Mouse (Mus musculus): ENCODE data around the gene Pum2. TPM values are rescaled to one million over a fixed set of nuclear protein-coding genes. Genes with fewer than 3 reads are reported as not detected.

Pum2 gene
- total and polyA plus RNA-seq, 3 experiments = 62.9 to 140 (median 87.8) TPM

DNA sequence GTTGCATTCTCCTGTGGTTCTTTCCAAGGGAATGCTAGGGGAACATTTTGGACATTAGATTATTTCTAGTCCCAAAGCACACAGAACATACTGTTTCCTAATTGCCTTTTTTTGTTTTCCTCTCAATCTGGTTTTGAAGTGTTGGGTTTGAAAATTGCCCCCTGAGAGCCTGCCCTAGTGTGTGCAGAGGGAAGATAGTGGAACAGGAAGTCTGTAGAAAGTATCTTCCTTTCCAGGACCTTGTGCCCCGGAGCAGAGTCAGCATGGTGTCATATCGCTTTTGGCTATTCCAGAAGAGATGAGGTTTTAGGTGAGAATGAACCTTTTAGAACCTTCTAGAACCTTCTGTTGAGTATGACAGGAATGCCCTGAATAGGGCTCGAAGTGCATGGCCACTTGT lies 102.8 kb downstream of the Pum2 start (continued):
- 0 out of 2 replicates have a peak, but pooled peaks have one; percentile 39 for TF ChIP-seq MAX (IDR thresholded peaks at IDR 0.05; ENCODE audit: low read length)
- TF ChIP-seq POLR2AphosphoS5 (IDR thresholded peaks at IDR 0.05; ENCODE audit: borderline replicate concordance, low read depth, low read length) = no peak
- TF ChIP-seq HCFC1 (IDR thresholded peaks at IDR 0.05; ENCODE audit: low read depth, low read length) = no peak

DNA sequence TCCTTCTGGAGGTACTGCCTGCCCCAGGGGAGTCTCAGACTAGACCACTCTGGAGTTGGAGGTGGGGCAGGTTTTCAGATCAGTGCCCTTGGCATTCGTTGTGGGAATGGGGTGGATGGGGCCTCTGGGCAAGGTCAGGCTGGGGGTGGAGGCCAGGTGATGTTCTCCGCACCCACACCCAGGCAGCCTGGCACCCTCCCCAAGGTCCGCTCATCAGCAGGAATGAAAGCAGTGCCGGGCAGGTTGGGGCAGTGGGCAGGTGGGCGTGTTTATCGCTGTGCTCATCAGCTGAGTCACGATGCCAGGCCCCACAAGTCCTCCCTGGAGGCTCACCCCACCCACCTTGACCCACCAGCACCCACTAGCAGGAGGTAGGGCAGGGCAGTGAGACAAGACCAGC lies 104.2 kb downstream of the Pum2 start:
- H3K4me3 ChIP-seq (ENCODE audit: control insufficient read depth in 1 of 2, insufficient read depth in 1 of 2, low read depth in 2 of 2, low read length in 2 of 2) = no peak overlapping the region
- DNase-seq (ENCODE audit: low read depth, low spot score) = no peak
- H3K27ac ChIP-seq (ENCODE audit: control insufficient read depth, low read depth, low read length) = no peak overlapping the region
- peaks cover 4 to 17% of the 10 kb centered on the region in 2 experiments for H3K4me1 ChIP-seq (ENCODE audit: control insufficient read depth in 1 of 2, insufficient read depth in 2 of 2, low read length in 2 of 2)
- no peaks in the 10 kb centered on the region for H3K27me3 ChIP-seq (ENCODE audit: control insufficient read depth in 1 of 2, insufficient read depth in 2 of 2, low read length in 2 of 2)
- no peaks in the 10 kb centered on the region for H3K9me3 ChIP-seq (replicated peaks; ENCODE audit: insufficient read depth, low read length)
- TF ChIP-seq POLR2AphosphoS2 (IDR thresholded peaks at IDR 0.05; ENCODE audit: low read length) = no peak
- TF ChIP-seq SIN3A (IDR thresholded peaks at IDR 0.05; ENCODE audit: low read length) = no peak
- no peak for TF ChIP-seq GATA1 (IDR thresholded peaks at IDR 0.05; ENCODE audit: low read depth, low read length)
- no peak for TF ChIP-seq E2F4 (IDR thresholded peaks at IDR 0.05; ENCODE audit: borderline replicate concordance, low read depth, low read length)
- H3K9ac ChIP-seq (ENCODE audit: control insufficient read depth, low read depth, low read length, poor library complexity, severe bottlenecking) = no peak overlapping the region
- peaks cover 16% of the 10 kb centered on the region for H3K79me2 ChIP-seq (ENCODE audit: control insufficient read depth, insufficient read depth, low read length, poor library complexity)
- peaks cover 0 to 15% of the 10 kb centered on the region in 2 experiments; a peak in 2 of 4 replicates for H3K36me3 ChIP-seq (ENCODE audit: control insufficient read depth in 1 of 2, insufficient read depth in 2 of 2, low read length in 2 of 2)

- H3K9ac ChIP-seq (ENCODE audit: control insufficient read depth, low read depth, low read length, poor library complexity, severe bottlenecking) = no peak overlapping the region
- peaks cover 4 to 12% of the 10 kb centered on the region in 2 experiments for H3K4me1 ChIP-seq (ENCODE audit: control insufficient read depth in 1 of 2, insufficient read depth in 2 of 2, low read length in 2 of 2)
- H3K27ac ChIP-seq (ENCODE audit: control insufficient read depth, low read depth, low read length) = no peak overlapping the region
- no peaks in the 10 kb centered on the region for H3K9me3 ChIP-seq (replicated peaks; ENCODE audit: insufficient read depth, low read length)
- no peak for DNase-seq (ENCODE audit: low read depth, low spot score)
- peaks cover 0 to 10% of the 10 kb centered on the region in 2 experiments; a peak in 2 of 4 replicates for H3K36me3 ChIP-seq (ENCODE audit: control insufficient read depth in 1 of 2, insufficient read depth in 2 of 2, low read length in 2 of 2)
- TF ChIP-seq MAFK (IDR thresholded peaks at IDR 0.05; ENCODE audit: borderline replicate concordance, low read depth, low read length) (no peak), E2F4 (IDR thresholded peaks at IDR 0.05; ENCODE audit: borderline replicate concordance, low read depth, low read length) (no peak)
- no peak overlapping the region for H3K4me3 ChIP-seq (ENCODE audit: control insufficient read depth in 1 of 2, insufficient read depth in 1 of 2, low read depth in 2 of 2, low read length in 2 of 2)
- H3K27me3 ChIP-seq (ENCODE audit: control insufficient read depth in 1 of 2, insufficient read depth in 2 of 2, low read length in 2 of 2) = no peaks in the 10 kb centered on the region
- peaks cover 11% of the 10 kb centered on the region; the same call in 1 of the 2 replicates for H3K79me2 ChIP-seq (ENCODE audit: control insufficient read depth, insufficient read depth, low read length, poor library complexity)
These were observed 105.9 kb downstream of the Pum2 start for GRCm38 (mm10) chr12:8779851-8780250.

GRCm38 (mm10) chr12:8781121-8781520 lies 107.2 kb downstream of the Pum2 start:
- H3K4me1 ChIP-seq (ENCODE audit: control insufficient read depth in 1 of 2, insufficient read depth in 2 of 2, low read length in 2 of 2) = peaks cover 4 to 11% of the 10 kb centered on the region in 2 experiments
- DNase-seq (ENCODE audit: low read depth, low spot score) = no peak
- H3K36me3 ChIP-seq (ENCODE audit: control insufficient read depth in 1 of 2, insufficient read depth in 2 of 2, low read length in 2 of 2) = peaks cover 0 to 10% of the 10 kb centered on the region in 2 experiments; a peak in 2 of 4 replicates
- H3K9me3 ChIP-seq (replicated peaks; ENCODE audit: insufficient read depth, low read length) = no peaks in the 10 kb centered on the region
- no peak overlapping the region for H3K4me3 ChIP-seq (ENCODE audit: control insufficient read depth in 1 of 2, insufficient read depth in 1 of 2, low read depth in 2 of 2, low read length in 2 of 2)
- no peak overlapping the region for H3K27ac ChIP-seq (ENCODE audit: control insufficient read depth, low read depth, low read length)
- no peak overlapping the region for H3K9ac ChIP-seq (ENCODE audit: control insufficient read depth, low read depth, low read length, poor library complexity, severe bottlenecking)
- peaks cover 11% of the 10 kb centered on the region; the same call in 1 of the 2 replicates for H3K79me2 ChIP-seq (ENCODE audit: control insufficient read depth, insufficient read depth, low read length, poor library complexity)
- H3K27me3 ChIP-seq (ENCODE audit: control insufficient read depth in 1 of 2, insufficient read depth in 2 of 2, low read length in 2 of 2) = no peaks in the 10 kb centered on the region
- no peak for TF ChIP-seq MAFK (IDR thresholded peaks at IDR 0.05; ENCODE audit: borderline replicate concordance, low read depth, low read length)

Measured in MEL (cell line).